Comparison of ENCODE assay signal across 33 mouse cellular contexts in genomic region chr16:74338969-74339630, GRCm38 (mm10).
DNase-seq lines count a peak whose midpoint lies in the region; ATAC-seq lines count a peak whose summit lies in the region.
"Had no signal": no experiment of that assay in that cellular context is flagged by ENCODE, and none has a peak within 500 bp of the region (broad histone marks: within the 10 kb centered on the region; RNA-seq: fewer than 3 reads in every experiment).

No protein-coding gene starts in this region.

- H3K4me2 ChIP-seq in embryonic facial prominence, embryonic 11.5 days (ENCODE audit: low read depth, low read length) = no peak overlapping the region
- H3K4me2 ChIP-seq in neural tube, embryonic 15.5 days = no peak overlapping the region
- no peak overlapping the region for H3K4me2 ChIP-seq in hindbrain, embryonic 15.5 days
- H3K4me2 ChIP-seq in liver, embryonic 12.5 days = no peak overlapping the region
- H3K4me2 ChIP-seq: embryonic facial prominence, embryonic 13.5 days; heart, embryonic 15.5 days; limb, embryonic 13.5 days; liver, embryonic 11.5 days; midbrain, embryonic 12.5 days had no signal

- WGBS in embryonic facial prominence, embryonic 11.5 days = 68% methylated on average over 9 of the region's 9 CpGs
- WGBS in embryonic facial prominence, embryonic 10.5 days = 72% methylated on average over 9 of the region's 9 CpGs
- 51% methylated on average over 9 of the region's 9 CpGs for WGBS in neural tube, embryonic 15.5 days
- 48% methylated on average over 9 of the region's 9 CpGs for WGBS in hindbrain, embryonic 15.5 days
- WGBS in liver, embryonic 12.5 days (ENCODE audit: insufficient replicate concordance) = 72% methylated on average over 9 of the region's 9 CpGs

- H3K4me1 ChIP-seq in embryonic facial prominence, embryonic 11.5 days (ENCODE audit: control insufficient read depth, insufficient read depth, low read length) = no peaks in the 10 kb centered on the region
- H3K4me1 ChIP-seq in embryonic facial prominence, embryonic 10.5 days = 0 out of 2 replicates have a peak, but pooled peaks cover 2% of the 10 kb centered on the region
- H3K4me1 ChIP-seq in neural tube, embryonic 15.5 days = no peaks in the 10 kb centered on the region
- H3K4me1 ChIP-seq in hindbrain, embryonic 15.5 days (replicated peaks) = no peaks in the 10 kb centered on the region
- no peaks in the 10 kb centered on the region for H3K4me1 ChIP-seq in liver, embryonic 12.5 days
- H3K4me1 ChIP-seq: embryonic facial prominence, embryonic 13.5 days; forebrain, embryonic 10.5 days; heart, embryonic 10.5 days; heart, embryonic 15.5 days; limb, embryonic 13.5 days; midbrain, embryonic 12.5 days had no signal

- no peak overlapping the region for H3K9ac ChIP-seq in embryonic facial prominence, embryonic 11.5 days (replicated peaks; ENCODE audit: low read length)
- no peak overlapping the region for H3K9ac ChIP-seq in neural tube, embryonic 15.5 days (replicated peaks)
- H3K9ac ChIP-seq in hindbrain, embryonic 15.5 days = no peak overlapping the region
- H3K9ac ChIP-seq in liver, embryonic 12.5 days = no peak overlapping the region
- H3K9ac ChIP-seq: embryonic facial prominence, embryonic 13.5 days; forebrain, postnatal 0 days; heart, embryonic 15.5 days; limb, embryonic 13.5 days; liver, postnatal 0 days; midbrain, embryonic 12.5 days had no signal

- H3K9me3 ChIP-seq in embryonic facial prominence, embryonic 11.5 days (replicated peaks; ENCODE audit: control insufficient read depth, low read length) = no peaks in the 10 kb centered on the region
- H3K9me3 ChIP-seq in embryonic facial prominence, embryonic 10.5 days = no peaks in the 10 kb centered on the region
- H3K9me3 ChIP-seq in neural tube, embryonic 15.5 days (replicated peaks) = no peaks in the 10 kb centered on the region
- no peaks in the 10 kb centered on the region for H3K9me3 ChIP-seq in hindbrain, embryonic 15.5 days
- no peaks in the 10 kb centered on the region for H3K9me3 ChIP-seq in liver, embryonic 12.5 days (replicated peaks)
- H3K9me3 ChIP-seq: embryonic facial prominence, embryonic 13.5 days; forebrain, embryonic 10.5 days; heart, embryonic 10.5 days; heart, embryonic 15.5 days; limb, embryonic 13.5 days; midbrain, embryonic 12.5 days had no signal

- no peaks in the 10 kb centered on the region for H3K36me3 ChIP-seq in embryonic facial prominence, embryonic 11.5 days (replicated peaks; ENCODE audit: control insufficient read depth, insufficient read depth, low read depth, low read length)
- no peaks in the 10 kb centered on the region for H3K36me3 ChIP-seq in embryonic facial prominence, embryonic 10.5 days (replicated peaks)
- no peaks in the 10 kb centered on the region for H3K36me3 ChIP-seq in neural tube, embryonic 15.5 days
- H3K36me3 ChIP-seq in hindbrain, embryonic 15.5 days = no peaks in the 10 kb centered on the region
- no peaks in the 10 kb centered on the region for H3K36me3 ChIP-seq in liver, embryonic 12.5 days
- H3K36me3 ChIP-seq: embryonic facial prominence, embryonic 13.5 days; forebrain, embryonic 10.5 days; heart, embryonic 10.5 days; heart, embryonic 15.5 days; limb, embryonic 13.5 days; midbrain, embryonic 12.5 days had no signal

- H3K4me3 ChIP-seq in embryonic facial prominence, embryonic 11.5 days (ENCODE audit: low read depth, low read length) = no peak overlapping the region
- no peak overlapping the region for H3K4me3 ChIP-seq in embryonic facial prominence, embryonic 10.5 days
- no peak overlapping the region for H3K4me3 ChIP-seq in neural tube, embryonic 15.5 days (replicated peaks)
- no peak overlapping the region for H3K4me3 ChIP-seq in hindbrain, embryonic 15.5 days
- no peak overlapping the region for H3K4me3 ChIP-seq in liver, embryonic 12.5 days
- H3K4me3 ChIP-seq: embryonic facial prominence, embryonic 13.5 days; forebrain, embryonic 10.5 days; heart, embryonic 10.5 days; heart, embryonic 15.5 days; left cerebral cortex, adult 2 months; limb, embryonic 13.5 days; midbrain, embryonic 12.5 days; myocyte had no signal

- H3K27me3 ChIP-seq in embryonic facial prominence, embryonic 11.5 days (ENCODE audit: control insufficient read depth, insufficient read depth, low read length) = no peaks in the 10 kb centered on the region
- H3K27me3 ChIP-seq in embryonic facial prominence, embryonic 10.5 days (replicated peaks; ENCODE audit: low read depth, poor library complexity, severe bottlenecking) = no peaks in the 10 kb centered on the region
- H3K27me3 ChIP-seq in neural tube, embryonic 15.5 days (replicated peaks) = no peaks in the 10 kb centered on the region
- H3K27me3 ChIP-seq in hindbrain, embryonic 15.5 days = no peaks in the 10 kb centered on the region
- H3K27me3 ChIP-seq in liver, embryonic 12.5 days (replicated peaks) = no peaks in the 10 kb centered on the region
- H3K27me3 ChIP-seq: CH12.LX; embryonic facial prominence, embryonic 13.5 days; heart, embryonic 15.5 days; limb, embryonic 13.5 days; midbrain, embryonic 12.5 days had no signal

- 0 out of 2 replicates have a peak, but pooled peaks have one; percentile 23 for ATAC-seq in embryonic facial prominence, embryonic 11.5 days (replicated peaks; ENCODE audit: insufficient number of reproducible peaks, low FRiP score, low TSS enrichment, low read depth)
- no peak for ATAC-seq in neural tube, embryonic 15.5 days (ENCODE audit: low FRiP score)
- peak; percentile 38; the same call in 1 of the 2 replicates for ATAC-seq in hindbrain, embryonic 15.5 days (ENCODE audit: low FRiP score, low read depth)
- ATAC-seq in liver, embryonic 12.5 days = no peak
- ATAC-seq: activated CD4-positive, CD25-positive, alpha-beta regulatory T cell, adult 4 months; forebrain, postnatal 0 days; intestine, postnatal 0 days; liver, postnatal 0 days had no signal

- no peak overlapping the region for H3K27ac ChIP-seq in embryonic facial prominence, embryonic 11.5 days (replicated peaks; ENCODE audit: low read depth, low read length)
- no peak overlapping the region for H3K27ac ChIP-seq in embryonic facial prominence, embryonic 10.5 days (replicated peaks)
- no peak overlapping the region for H3K27ac ChIP-seq in neural tube, embryonic 15.5 days (replicated peaks)
- H3K27ac ChIP-seq in hindbrain, embryonic 15.5 days (replicated peaks) = no peak overlapping the region
- H3K27ac ChIP-seq in liver, embryonic 12.5 days = no peak overlapping the region
- H3K27ac ChIP-seq: embryonic facial prominence, embryonic 13.5 days; forebrain, embryonic 10.5 days; heart, embryonic 10.5 days; heart, embryonic 15.5 days; left cerebral cortex, adult 2 months; limb, embryonic 13.5 days; midbrain, embryonic 12.5 days; stomach, postnatal 0 days had no signal

- DNase-seq in embryonic facial prominence, embryonic 11.5 days (ENCODE audit: low spot score) = no peak
- no peak for DNase-seq in embryonic facial prominence, embryonic 10.5 days (ENCODE audit: low spot score)
- peak; percentile 33 for DNase-seq in neural tube, embryonic 10.5 days (ENCODE audit: extremely low spot score, low spot score)
- no peak for DNase-seq in left cerebral cortex, adult 18-20 months (ENCODE audit: low spot score in 2 of 2)
- DNase-seq in cerebellum, adult 9-10 months = no peak
- DNase-seq: adrenal gland, adult 2 months; cerebellum, adult 11 months; cerebellum, adult 9-11 months; forebrain, postnatal 0 days; kidney, adult 9 months; kidney, postnatal 10 days; layer of hippocampus, adult 9-11 months; liver, postnatal 0 days; lung, postnatal 36 days; right cerebral cortex, postnatal 4 days; thymus, adult 18-20 months; thymus, postnatal 25 days had no signal

Comparison
In these comparisons a context has a peak if more than half of its experiments do, and no peak if none do; other contexts are left out.
1. ATAC-seq: peak in embryonic facial prominence, embryonic 11.5 days (single experiment) and hindbrain, embryonic 15.5 days (single experiment); none in neural tube, embryonic 15.5 days (single experiment) and liver, embryonic 12.5 days (single experiment).